8 mouse cellular contexts compared by ENCODE assay signal in the genomic region with DNA sequence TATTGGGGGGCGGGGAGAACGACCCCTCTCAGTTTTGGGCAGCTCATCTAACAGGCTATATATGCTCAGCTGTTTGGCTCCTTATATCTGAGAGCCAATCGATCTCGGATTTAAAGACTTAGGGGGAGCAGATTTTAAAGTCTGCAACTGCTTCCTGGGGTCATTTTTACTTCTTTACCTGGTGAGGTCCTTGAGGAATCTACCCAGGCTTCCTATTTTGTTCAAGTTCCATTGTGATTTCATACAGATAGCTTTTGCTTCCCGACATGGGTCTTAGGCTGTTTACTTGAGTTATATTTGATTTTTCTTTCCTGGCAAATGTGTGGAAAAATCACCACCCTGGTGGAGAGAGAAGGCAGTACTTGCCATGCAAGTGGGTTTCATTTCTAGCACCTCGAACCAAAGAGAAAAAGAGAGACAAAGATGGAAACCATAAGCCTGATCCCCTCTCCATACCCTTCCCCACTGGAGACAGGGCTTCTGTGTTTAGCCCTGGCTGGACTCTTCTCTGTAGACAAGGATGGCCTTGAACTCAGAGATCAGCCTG. TPM values are rescaled to one million over a fixed set of nuclear protein-coding genes. Genes with fewer than 3 reads are reported as not detected.
DNase-seq lines count a peak whose midpoint lies in the region; ATAC-seq and TF ChIP-seq lines count a peak whose summit lies in the region.

No protein-coding gene starts in this region.

- WGBS in heart, embryonic 16.5 days: 25% methylated on average over 6 of the region's 6 CpGs
- 37% methylated on average over 6 of the region's 6 CpGs for WGBS in hindbrain, embryonic 15.5 days
- 31% methylated on average over 6 of the region's 6 CpGs for WGBS in midbrain, postnatal 0 days

- ATAC-seq in heart, embryonic 16.5 days (replicated peaks; ENCODE audit: extremely low read depth, insufficient read depth, low FRiP score): no peak
- ATAC-seq in hindbrain, embryonic 15.5 days (ENCODE audit: low FRiP score, low read depth): no peak
- ATAC-seq in midbrain, postnatal 0 days (ENCODE audit: low FRiP score): no peak
- no peak for ATAC-seq in cerebellum, adult (ENCODE audit: insufficient number of reproducible peaks, low FRiP score, low TSS enrichment)

- peak overlapping the region; percentile 94 for H3K4me3 ChIP-seq in heart, embryonic 16.5 days (ENCODE audit: low read length)
- H3K4me3 ChIP-seq in hindbrain, embryonic 15.5 days: peak overlapping the region; percentile 55
- H3K4me3 ChIP-seq in midbrain, postnatal 0 days (ENCODE audit: low read depth, low read length): peak overlapping the region; percentile 76

- peak overlapping the region; percentile 74; the same call in 1 of the 2 replicates for H3K27ac ChIP-seq in heart, embryonic 16.5 days (ENCODE audit: low read length)
- H3K27ac ChIP-seq in hindbrain, embryonic 15.5 days (replicated peaks): peak overlapping the region; percentile 90; the same call in 1 of the 2 replicates
- no peak overlapping the region for H3K27ac ChIP-seq in midbrain, postnatal 0 days (ENCODE audit: low read depth, low read length)

- peak overlapping the region; percentile 85 for H3K4me2 ChIP-seq in heart, embryonic 16.5 days (ENCODE audit: low read depth, low read length)
- peak overlapping the region; percentile 89 for H3K4me2 ChIP-seq in hindbrain, embryonic 15.5 days
- peak overlapping the region; percentile 93 for H3K4me2 ChIP-seq in midbrain, postnatal 0 days (ENCODE audit: low read depth, low read length, poor library complexity, severe bottlenecking)

- TF ChIP-seq CTCF in midbrain, postnatal 0 days (IDR thresholded peaks at IDR 0.05): peak; percentile 57

- H3K36me3 ChIP-seq in heart, embryonic 16.5 days (ENCODE audit: control insufficient read depth, insufficient read depth): no peaks in the 10 kb centered on the region
- H3K36me3 ChIP-seq in hindbrain, embryonic 15.5 days: no peaks in the 10 kb centered on the region
- H3K36me3 ChIP-seq in midbrain, postnatal 0 days (ENCODE audit: insufficient read depth, low read length): no peaks in the 10 kb centered on the region

- H3K4me1 ChIP-seq in heart, embryonic 16.5 days (ENCODE audit: control insufficient read depth, insufficient read depth, low read length): peaks cover 16% of the 10 kb centered on the region
- H3K4me1 ChIP-seq in hindbrain, embryonic 15.5 days (replicated peaks): peaks cover 18% of the 10 kb centered on the region
- H3K4me1 ChIP-seq in midbrain, postnatal 0 days (ENCODE audit: insufficient read depth, low read length): no peaks in the 10 kb centered on the region

- peak overlapping the region; percentile 89 for H3K9ac ChIP-seq in heart, embryonic 16.5 days (ENCODE audit: low read length)
- H3K9ac ChIP-seq in hindbrain, embryonic 15.5 days: peak overlapping the region; percentile 76
- H3K9ac ChIP-seq in midbrain, postnatal 0 days (replicated peaks; ENCODE audit: low read length, poor library complexity, severe bottlenecking): peak overlapping the region; percentile 80

- H3K9me3 ChIP-seq in heart, embryonic 16.5 days (replicated peaks; ENCODE audit: control insufficient read depth, low read length): no peaks in the 10 kb centered on the region
- H3K9me3 ChIP-seq in hindbrain, embryonic 15.5 days: no peaks in the 10 kb centered on the region
- no peaks in the 10 kb centered on the region for H3K9me3 ChIP-seq in midbrain, postnatal 0 days (ENCODE audit: low read length)

- no peaks in the 10 kb centered on the region for H3K27me3 ChIP-seq in heart, embryonic 16.5 days (ENCODE audit: control insufficient read depth, insufficient read depth, low read length)
- H3K27me3 ChIP-seq in hindbrain, embryonic 15.5 days: no peaks in the 10 kb centered on the region
- no peaks in the 10 kb centered on the region for H3K27me3 ChIP-seq in midbrain, postnatal 0 days (ENCODE audit: insufficient read depth, low read length)

- intact Hi-C loops in heart, postnatal 14 days (cut with DNase I): loop anchor here (2.0 kb wide), 1 partner anchor 29 kb away; no protein-coding TSS in a partner anchor

- DNase-seq in heart, postnatal 14 days: no peak
- DNase-seq in MN1 (ENCODE audit: low spot score): peak; percentile 41
- DNase-seq in midbrain, postnatal 0 days (ENCODE audit: low spot score): no peak
- DNase-seq in spleen, adult 18-20 months: no peak
- DNase-seq in embryo, embryonic 10 days (ENCODE audit: low spot score): no peak

RNA-seq across cellular contexts. Expression of a gene that starts 1.4 kb away (rescaled TPM):
- 21.1 and 28.5 TPM in 2 replicates for polyA plus RNA-seq in heart, embryonic 16.5 days (2015; fragmentation: Nextera tagmentation; extraction: Ambion mirVana)
- total RNA-seq in heart, postnatal 14 days (2021): 10 to 100 TPM; 12.2 to 13.8 TPM
- 57.7 and 61.0 TPM in 2 replicates for polyA plus RNA-seq in hindbrain, embryonic 15.5 days (2015; fragmentation: Nextera tagmentation; extraction: Ambion mirVana)
- 37.1 and 44.3 TPM in 2 replicates for total RNA-seq in midbrain, postnatal 0 days (2014; rRNA removed)
- 40.2 and 41.7 TPM in 2 replicates for polyA plus RNA-seq in midbrain, postnatal 0 days (2015; fragmentation: Nextera tagmentation; extraction: Ambion mirVana)

RNA-seq across cellular contexts. Expression of a gene that starts 19.8 kb away (rescaled TPM):
- 7.7 and 7.8 TPM in 2 replicates for polyA plus RNA-seq in heart, embryonic 16.5 days (2015; fragmentation: Nextera tagmentation; extraction: Ambion mirVana)
- 1 to 10 TPM; 5.5 to 8.1 TPM for total RNA-seq in heart, postnatal 14 days (2021)
- polyA plus RNA-seq in hindbrain, embryonic 15.5 days (2015; fragmentation: Nextera tagmentation; extraction: Ambion mirVana): 23.8 and 24.0 TPM in 2 replicates
- 21.3 and 22.5 TPM in 2 replicates for total RNA-seq in midbrain, postnatal 0 days (2014; rRNA removed)
- polyA plus RNA-seq in midbrain, postnatal 0 days (2015; fragmentation: Nextera tagmentation; extraction: Ambion mirVana): 16.7 and 18.7 TPM in 2 replicates

RNA-seq across cellular contexts. Expression of a gene that starts 33.2 kb away (rescaled TPM):
- polyA plus RNA-seq in heart, embryonic 16.5 days (2015; fragmentation: Nextera tagmentation; extraction: Ambion mirVana): 1.9 and 6.6 TPM in 2 replicates
- 1 to 10 TPM in 1 of 2 experiments, under 1 TPM in 1; 0.45 to 1.0 TPM for total RNA-seq in heart, postnatal 14 days (2021)
- 0.17 and 0.21 TPM in 2 replicates for polyA plus RNA-seq in hindbrain, embryonic 15.5 days (2015; fragmentation: Nextera tagmentation; extraction: Ambion mirVana)
- 0.77 TPM in 1 of 2 replicates, not detected in the other for total RNA-seq in midbrain, postnatal 0 days (2014; rRNA removed)
- polyA plus RNA-seq in midbrain, postnatal 0 days (2015; fragmentation: Nextera tagmentation; extraction: Ambion mirVana): 0.31 TPM in 1 of 2 replicates, not detected in the other

RNA-seq across cellular contexts. Expression of a gene that starts 40.7 kb away (rescaled TPM):
- 20.1 and 21.1 TPM in 2 replicates for polyA plus RNA-seq in heart, embryonic 16.5 days (2015; fragmentation: Nextera tagmentation; extraction: Ambion mirVana)
- 10 to 100 TPM; 11.4 TPM for total RNA-seq in heart, postnatal 14 days (2021)
- 31.5 and 34.2 TPM in 2 replicates for polyA plus RNA-seq in hindbrain, embryonic 15.5 days (2015; fragmentation: Nextera tagmentation; extraction: Ambion mirVana)
- total RNA-seq in midbrain, postnatal 0 days (2014; rRNA removed): 40.5 and 53.3 TPM in 2 replicates
- polyA plus RNA-seq in midbrain, postnatal 0 days (2015; fragmentation: Nextera tagmentation; extraction: Ambion mirVana): 33.8 and 35.2 TPM in 2 replicates

RNA-seq across cellular contexts. Expression of a gene that starts 40.7 kb away (rescaled TPM):
- polyA plus RNA-seq in heart, embryonic 16.5 days (2015; fragmentation: Nextera tagmentation; extraction: Ambion mirVana): 34.1 and 34.4 TPM in 2 replicates
- total RNA-seq in heart, postnatal 14 days (2021): 10 to 100 TPM; 18.7 to 20.4 TPM
- polyA plus RNA-seq in hindbrain, embryonic 15.5 days (2015; fragmentation: Nextera tagmentation; extraction: Ambion mirVana): 59.5 and 59.9 TPM in 2 replicates
- 60.0 and 71.6 TPM in 2 replicates for total RNA-seq in midbrain, postnatal 0 days (2014; rRNA removed)
- polyA plus RNA-seq in midbrain, postnatal 0 days (2015; fragmentation: Nextera tagmentation; extraction: Ambion mirVana): 51.9 and 58.3 TPM in 2 replicates
